Mouse (Mus musculus): Measurements from ENCODE around the gene Map2k5.

The Map2k5 gene

GRCm38 (mm10) chr9:63341761-63342160 is 35.9 kb downstream of the Map2k5 start:
- no peak for DNase-seq (ENCODE audit: low read depth, low spot score)

- no peak for DNase-seq (ENCODE audit: low read depth, low spot score)
These were observed 38.4 kb downstream of the Map2k5 start for GRCm38 (mm10) chr9:63339256-63339655.

GRCm38 (mm10) chr9:63338716-63339115 is 39.0 kb downstream of the Map2k5 start:
- no peak for DNase-seq (ENCODE audit: low read depth, low spot score)

DNA sequence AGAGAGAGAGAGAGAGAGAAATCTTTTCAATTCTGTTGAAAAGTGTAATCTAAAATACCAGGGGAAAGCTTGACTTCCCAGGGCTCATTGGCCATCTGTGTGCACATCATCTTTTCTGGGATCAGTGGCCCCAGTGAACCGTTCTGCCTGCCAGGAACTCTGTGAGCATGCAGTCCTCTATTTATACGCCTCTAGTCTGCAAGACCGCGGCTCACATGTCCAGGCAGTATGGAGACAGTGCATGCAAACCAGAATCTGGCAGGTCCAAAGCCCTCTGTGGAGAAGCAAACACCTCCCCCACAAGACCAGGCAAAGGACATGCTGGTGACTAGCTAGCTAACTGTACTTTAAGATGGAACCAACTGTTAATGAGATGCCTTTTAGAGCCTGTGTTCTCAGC is 41.9 kb downstream of the Map2k5 start:
- no peak for DNase-seq (ENCODE audit: low read depth, low spot score)

DNA sequence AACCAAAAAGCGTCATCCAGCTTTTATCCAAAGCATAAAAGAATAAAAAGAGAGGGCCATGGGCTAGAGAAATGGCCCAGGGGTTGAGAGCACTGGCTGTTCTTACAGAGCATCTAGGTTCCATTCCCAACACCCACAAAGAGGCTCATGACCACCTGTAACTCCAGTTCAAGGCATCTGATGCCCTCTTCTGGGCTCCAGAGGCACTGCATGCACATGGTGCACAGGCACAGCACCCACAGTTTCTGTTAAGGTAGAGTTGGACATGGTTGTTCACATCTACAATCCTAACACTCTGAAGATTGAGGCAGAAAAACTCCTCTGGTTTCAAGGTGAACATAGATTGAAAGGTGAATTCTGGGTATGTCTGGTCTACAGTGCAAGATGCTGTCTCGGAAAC is 44.6 kb downstream of the Map2k5 start:
- DNase-seq (ENCODE audit: low read depth, low spot score), result no peak

DNA sequence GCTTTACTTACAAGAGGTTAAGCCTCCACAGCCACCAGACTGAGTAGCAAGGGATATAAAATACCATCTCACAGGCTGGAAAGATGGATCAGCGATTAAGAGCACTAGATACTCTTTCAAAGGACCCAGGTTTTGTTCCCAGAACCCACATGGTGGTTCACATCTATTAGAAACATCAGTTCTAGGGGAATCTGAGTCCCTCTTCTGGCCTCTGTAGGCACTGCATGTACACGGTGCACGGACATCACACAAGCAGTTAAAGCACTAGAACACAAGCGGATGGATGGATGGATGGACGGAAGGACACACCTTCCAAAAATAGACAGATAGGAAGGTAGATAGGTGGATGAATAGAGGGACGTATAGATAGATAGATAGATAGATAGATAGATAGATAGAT is 46.5 kb downstream of the Map2k5 start:
- DNase-seq (ENCODE audit: low read depth, low spot score), result no peak

DNA sequence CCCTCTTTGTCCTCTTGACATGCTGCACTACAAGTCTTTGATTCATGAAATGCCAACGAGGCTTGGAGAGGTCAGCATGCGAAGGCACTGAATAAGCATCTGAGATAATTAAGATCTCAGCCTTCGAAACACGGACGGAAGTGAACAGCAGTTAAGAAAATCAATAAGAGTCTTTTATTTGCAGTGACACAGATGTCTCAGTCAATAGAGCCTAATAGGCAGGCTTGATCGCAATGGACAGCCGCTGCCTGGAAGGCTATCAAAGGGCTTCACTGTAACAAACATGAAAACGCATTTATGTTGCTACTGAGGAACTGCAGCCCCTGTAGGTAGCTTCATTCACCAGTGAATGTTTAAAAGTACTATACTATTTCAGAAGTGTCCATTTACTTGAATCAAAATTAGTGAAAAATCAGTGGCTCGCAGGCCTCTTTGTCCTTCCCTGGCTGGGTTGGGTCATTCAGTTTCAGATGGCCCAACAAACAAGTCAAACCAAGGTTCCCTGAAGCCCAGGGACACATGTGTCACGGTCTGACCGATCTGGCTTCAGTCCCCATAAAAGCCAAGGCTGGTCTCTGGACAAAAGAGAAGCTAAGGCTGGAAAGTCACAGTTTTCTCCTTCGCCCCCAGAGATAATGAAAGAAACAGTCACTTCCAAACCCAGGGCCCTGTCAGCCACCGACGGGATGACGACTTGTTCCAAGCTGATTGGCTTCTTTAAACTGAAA is 48.6 kb downstream of the Map2k5 start:
- no peak for DNase-seq (ENCODE audit: low read depth, low spot score)

GRCm38 (mm10) chr9:63315231-63315630 is 62.5 kb downstream of the Map2k5 start:
- no peak for DNase-seq (ENCODE audit: low read depth, low spot score)

- DNase-seq (ENCODE audit: low read depth, low spot score), result no peak
These were observed 63.6 kb downstream of the Map2k5 start for GRCm38 (mm10) chr9:63314126-63314525.

- DNase-seq (ENCODE audit: low read depth, low spot score), result no peak
These were observed 67.7 kb downstream of the Map2k5 start for GRCm38 (mm10) chr9:63309956-63310355.

GRCm38 (mm10) chr9:63309008-63309407 is 68.7 kb downstream of the Map2k5 start:
- DNase-seq (ENCODE audit: low read depth, low spot score), result no peak

DNA sequence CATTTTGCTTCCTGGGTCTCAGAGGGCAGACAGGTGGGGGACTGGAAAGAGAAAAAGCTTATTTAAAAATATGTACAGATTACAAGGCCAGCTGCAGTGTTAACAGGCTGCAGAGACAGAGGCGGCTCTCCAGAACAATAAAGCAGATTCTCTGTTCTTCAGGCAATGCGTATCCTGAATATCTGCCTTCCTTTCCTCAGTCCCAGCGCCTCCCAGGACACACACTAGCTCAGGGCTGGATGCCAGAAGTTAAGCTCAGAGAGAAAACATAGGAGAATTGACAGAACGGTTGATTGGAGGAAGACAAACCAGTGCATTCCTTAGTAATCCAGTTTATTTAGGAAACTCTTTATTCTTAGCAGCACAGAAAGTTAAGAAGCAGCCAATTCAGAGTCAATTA is 69.3 kb downstream of the Map2k5 start:
- no peak for DNase-seq (ENCODE audit: low read depth, low spot score)

DNA sequence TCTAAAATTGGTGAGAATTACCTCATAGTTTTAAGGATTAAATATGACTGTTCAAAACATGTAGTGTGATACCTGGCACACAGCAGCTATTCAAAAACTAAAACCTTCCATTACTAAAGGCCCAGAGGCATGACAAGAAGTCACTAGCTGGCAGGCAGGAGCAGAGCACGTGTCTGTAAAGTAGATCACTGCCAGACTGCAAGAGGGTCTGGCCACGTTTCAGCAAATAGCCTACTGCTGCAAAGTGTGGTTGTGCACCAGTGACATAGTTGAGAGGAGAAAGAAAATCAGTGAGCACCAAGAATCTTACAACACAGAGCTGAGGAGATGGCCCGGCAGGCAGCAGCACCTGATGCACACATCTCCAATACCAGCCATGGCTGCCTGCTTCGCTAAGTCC is 75.2 kb downstream of the Map2k5 start:
- DNase-seq (ENCODE audit: low read depth, low spot score), result no peak

GRCm38 (mm10) chr9:63298656-63299055 is 79.0 kb downstream of the Map2k5 start:
- DNase-seq (ENCODE audit: low read depth, low spot score), result no peak

DNA sequence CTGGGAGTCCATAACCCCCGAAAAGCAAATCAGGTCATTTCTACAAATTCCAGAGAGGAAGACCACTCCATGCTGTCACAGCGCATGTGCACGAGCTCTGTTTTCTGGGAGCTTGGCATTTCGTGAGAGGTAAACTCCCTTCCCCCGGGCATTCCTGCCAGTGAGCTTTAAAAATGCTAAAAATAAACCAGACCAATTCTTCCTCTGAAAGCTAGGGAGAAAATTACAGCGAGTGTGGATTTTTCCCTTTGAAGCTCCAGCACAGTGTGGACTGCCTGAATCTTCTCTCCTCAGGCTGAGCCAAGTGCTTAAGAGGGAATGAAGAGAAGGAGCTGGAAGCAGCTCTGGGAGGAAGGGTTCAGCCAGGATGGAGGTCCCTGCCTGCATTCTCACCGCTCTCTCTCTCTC is 82.1 kb downstream of the Map2k5 start:
- DNase-seq (ENCODE audit: low read depth, low spot score), result no peak

GRCm38 (mm10) chr9:63294846-63295245 is 82.9 kb downstream of the Map2k5 start:
- no peak for DNase-seq (ENCODE audit: low read depth, low spot score)

GRCm38 (mm10) chr9:63293781-63294480 is 83.8 kb downstream of the Map2k5 start:
- DNase-seq (ENCODE audit: low read depth, low spot score), result no peak

DNA sequence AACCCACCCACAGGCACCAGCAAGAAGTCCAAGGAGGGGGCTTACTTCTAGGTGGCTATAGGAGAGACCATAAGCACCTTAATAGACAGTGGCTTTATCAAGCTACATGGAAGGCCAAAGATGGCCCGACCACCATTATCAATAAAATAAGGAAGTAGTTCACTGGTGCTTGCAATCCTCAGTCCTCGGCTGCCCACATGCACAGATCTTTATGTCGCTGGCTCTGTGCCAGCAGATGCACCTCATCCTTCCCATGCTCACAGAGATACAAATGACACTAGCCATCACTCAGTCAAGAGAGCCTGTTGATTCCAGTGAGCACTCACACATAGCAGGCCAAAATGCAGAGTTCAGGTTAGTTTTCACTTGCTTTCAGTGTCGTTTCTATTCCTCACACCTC is 89.0 kb downstream of the Map2k5 start:
- no peak for DNase-seq (ENCODE audit: low read depth, low spot score)

DNA sequence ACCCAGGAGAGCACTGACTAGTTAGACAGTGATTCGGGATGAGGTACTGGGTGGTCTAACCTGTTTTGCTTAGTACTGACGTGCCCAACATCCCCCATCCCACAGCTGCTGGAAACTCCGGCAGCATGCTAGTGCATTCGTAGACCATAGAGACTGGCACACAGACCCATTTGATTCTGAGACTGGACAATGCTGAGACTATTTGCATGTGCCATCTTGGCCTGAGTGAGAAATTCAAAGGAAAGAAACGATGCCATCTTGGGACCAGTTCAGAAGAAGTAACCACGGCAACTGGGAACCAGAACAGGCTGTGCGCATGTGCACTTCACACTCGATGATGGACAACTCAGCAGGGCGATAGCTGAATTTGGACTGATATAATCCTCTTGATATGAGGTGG is 93.3 kb downstream of the Map2k5 start:
- no peak for DNase-seq (ENCODE audit: low read depth, low spot score)

DNA sequence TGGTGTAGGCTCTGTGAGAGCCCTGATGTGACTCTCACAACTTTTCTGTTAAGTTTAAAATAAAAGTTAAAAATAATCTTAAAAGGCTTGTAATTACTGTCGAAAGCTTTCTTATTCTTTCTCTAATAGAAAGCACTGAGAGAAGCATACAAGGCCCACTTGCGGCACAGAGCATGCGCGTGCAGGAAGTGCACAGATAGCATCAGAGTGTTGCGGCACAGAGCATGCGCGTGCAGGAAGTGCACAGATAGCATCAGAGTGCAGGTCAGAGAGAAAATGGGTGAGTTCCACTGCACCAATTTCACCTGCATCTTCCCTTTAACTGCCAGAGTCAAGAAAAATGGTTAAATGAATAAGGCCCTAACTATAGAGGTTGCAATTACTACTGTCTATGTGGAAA is 95.7 kb downstream of the Map2k5 start:
- no peak for DNase-seq (ENCODE audit: low read depth, low spot score)

GRCm38 (mm10) chr9:63281086-63281485 is 96.6 kb downstream of the Map2k5 start:
- DNase-seq (ENCODE audit: low read depth, low spot score), result no peak

DNA sequence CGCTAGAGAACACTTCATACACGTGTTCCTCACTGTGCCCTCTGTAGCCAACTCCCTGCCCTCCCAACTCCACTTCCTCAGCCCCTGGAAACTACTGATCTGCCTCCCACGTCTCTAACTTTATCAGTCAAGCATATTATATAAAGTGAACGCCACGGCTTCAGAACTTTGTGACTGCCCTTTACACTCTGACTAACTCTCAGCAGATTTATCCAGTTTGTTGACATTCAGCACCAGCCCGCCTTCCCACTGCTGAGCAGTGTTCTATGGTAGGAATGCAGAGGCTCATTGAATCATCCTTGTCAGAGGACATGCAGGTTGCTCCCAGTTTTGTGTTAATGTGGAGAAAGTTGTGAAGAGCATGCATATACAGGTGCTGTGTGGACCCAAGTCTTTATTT is 103.9 kb downstream of the Map2k5 start:
- DNase-seq (ENCODE audit: low read depth, low spot score), result no peak

DNA sequence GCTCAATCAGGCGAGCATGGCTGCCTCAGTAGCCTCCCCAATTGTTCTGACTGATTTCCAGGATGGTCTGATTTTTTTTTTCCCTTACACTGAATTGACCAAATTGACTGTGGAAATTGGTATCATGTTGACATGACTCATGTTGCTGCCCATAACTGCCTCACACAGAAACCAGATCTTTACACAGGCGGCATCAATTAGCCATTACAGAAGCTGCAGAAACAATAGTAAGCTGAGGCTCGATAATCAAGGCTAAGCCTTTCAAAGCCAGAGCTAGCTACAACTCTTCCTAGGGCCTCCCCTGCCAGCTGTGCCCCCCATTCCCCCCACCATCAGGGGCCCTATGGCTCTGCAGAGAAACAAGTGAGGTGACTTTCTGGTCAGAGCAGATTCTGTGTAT is 107.9 kb downstream of the Map2k5 start:
- DNase-seq (ENCODE audit: low read depth, low spot score), result no peak

Measured in c-Kit-negative CD71-positive TER-119-positive erythroid progenitor cells, embryonic 14.5 days (primary cell).